Mouse (Mus musculus) left cerebral cortex, adult 9 months (tissue): ENCODE data around the gene Gnai2.

Experiments used
- DNase-seq, 2 experiments: peaks; one replicate each; pipeline ENCODE4 v3.0.0; 2022; ENCODE audit warnings: low spot score in 2 of 2

Gene Gnai2

GRCm38 (mm10) chr9:107635279-107636028 is at the start of gene Gnai2:
Gene Gnai2, minus strand, starts transcription at chr9:107635367.
- DNase-seq: peak; percentile 88 to 96

DNA sequence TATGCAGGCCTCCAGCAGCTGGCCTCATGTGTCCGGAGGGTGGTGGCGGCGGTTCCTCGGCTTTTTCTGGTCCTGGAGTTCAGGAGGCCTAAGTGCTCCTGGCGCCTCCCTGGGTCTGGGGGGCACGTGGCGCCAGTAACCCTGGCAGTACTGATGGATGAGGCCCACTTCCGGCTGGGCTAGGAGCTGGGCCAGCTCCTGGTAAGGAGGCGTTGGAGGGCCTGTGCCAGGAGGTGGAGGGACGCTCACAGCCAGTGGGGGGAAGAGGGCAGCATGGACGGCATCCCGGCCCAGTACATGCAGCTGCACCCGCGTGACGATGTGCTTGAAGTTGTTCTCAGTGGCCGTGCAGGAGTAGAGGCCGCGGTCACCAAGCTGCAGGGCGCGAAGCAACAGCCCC is 47.2 kb upstream of the Gnai2 start:
- no peak for DNase-seq

DNA sequence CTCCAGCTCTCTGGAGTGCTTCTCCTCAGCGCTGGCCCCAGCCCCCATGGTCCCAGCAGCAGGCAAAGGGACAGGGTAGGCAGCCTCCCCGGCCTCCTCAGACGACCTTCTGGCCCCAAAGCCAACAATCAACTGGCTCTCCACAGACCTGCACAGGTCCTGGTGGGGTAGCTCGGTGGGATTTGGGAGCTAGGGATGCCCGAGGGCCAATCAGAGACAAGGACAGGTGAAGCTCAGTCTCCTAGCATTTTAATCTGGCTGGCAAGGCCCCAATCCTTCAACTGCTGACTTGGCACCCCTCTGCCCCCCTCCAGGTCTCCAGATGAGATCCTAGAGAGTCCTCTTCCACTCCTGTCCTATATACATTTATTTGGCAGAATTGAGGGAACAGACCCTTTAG is 44.3 kb upstream of the Gnai2 start, which contains the start of gene Gnat1:
Gene Gnat1 (minus strand): TSS at position 212 of the 400 bp plus-strand sequence.
- no peak for DNase-seq

GRCm38 (mm10) chr9:107678861-107679260 is 43.7 kb upstream of the Gnai2 start:
- DNase-seq: no peak

- peak; percentile 39 to 87 for DNase-seq
Measured at GRCm38 (mm10) chr9:107677819-107678526, 42.8 kb upstream of the Gnai2 start.

DNA sequence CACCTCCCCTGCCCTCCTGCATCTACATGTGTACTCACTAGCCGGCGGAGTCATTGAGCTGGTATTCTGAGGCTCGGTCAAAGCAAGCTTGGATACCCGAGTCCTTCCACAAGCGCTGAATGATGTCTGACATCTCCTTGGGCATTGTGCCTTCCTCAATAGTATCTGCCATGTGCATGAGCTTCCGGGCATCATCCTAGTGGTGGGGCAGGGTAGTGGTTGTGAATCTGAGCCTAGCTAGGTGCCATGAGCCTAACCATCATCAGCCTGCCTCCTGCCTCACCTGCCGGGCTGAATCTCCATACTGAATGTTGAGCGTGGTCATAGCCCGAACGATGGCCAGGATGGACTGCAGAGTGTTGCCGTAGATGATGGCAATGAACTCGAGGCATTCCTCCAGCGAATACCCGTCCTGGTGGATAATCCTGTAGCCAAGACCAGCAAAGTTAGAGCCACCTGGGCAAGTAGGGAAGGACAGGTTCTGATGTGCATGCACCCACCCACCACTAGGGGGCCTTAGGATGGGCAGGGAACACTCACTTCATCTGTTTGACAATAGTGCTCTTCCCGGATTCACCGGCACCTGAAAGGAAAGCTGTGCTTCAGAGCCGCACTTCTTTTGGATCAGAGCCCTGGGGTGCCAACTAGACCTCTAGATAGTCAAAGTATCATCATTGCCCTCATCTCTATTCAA is 42.1 kb upstream of the Gnai2 start:
- no peak for DNase-seq

DNA sequence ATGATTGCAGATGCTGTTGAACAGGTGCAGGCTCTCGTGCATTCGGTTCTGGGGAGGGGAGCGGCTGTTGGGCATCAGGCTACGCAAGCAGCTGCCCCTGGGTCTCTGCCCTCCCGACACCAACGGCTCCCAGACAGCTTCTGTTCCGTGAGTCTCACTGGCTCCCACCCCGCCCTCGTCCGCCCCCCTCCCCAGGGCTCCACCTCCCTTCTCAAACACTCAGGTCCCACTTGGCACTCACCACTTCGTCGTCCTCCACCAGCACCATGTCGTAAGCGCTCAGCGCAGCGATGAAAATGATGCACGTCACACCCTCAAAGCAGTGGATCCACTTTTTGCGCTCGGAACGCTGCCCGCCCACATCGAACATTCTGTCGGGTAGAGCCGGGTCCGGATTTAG is 41.1 kb upstream of the Gnai2 start:
- no peak for DNase-seq

DNA sequence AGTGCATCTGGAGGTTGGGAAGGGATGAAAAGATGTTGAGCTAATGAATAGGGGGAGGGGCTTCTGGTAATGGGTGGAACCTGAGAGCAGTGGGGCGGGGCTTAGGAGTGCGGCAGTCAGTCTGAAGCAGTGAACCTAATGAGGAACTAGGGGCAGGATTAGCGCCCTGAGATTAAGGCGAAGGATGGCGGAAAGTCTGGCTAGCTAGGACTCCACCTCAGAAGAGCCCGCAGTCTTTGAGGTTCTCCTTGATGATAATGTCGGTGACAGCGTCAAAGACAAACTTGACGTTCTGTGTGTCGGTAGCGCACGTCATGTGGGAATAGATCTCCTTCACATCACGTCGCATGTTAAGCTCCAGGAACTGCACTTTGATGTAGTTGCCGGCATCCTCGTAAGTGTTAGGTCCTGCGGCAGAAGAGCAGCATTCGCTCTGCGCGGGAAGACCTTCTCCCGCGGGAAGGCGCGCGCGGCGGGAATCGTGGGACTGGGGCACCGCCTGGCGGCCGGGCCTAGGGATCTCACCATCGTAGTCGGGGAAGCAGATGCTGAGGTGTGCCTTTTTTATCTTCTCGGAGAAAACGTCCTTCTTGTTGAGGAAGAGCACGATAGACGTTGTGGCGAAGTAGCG is 40.6 kb upstream of the Gnai2 start:
- peak in 1 of 2 experiments; percentile 71 for DNase-seq

GRCm38 (mm10) chr9:107674609-107675429 is 39.7 kb upstream of the Gnai2 start:
- no peak for DNase-seq

GRCm38 (mm10) chr9:107670259-107670658 is 35.1 kb upstream of the Gnai2 start:
- DNase-seq: no peak

- no peak for DNase-seq
Measured at GRCm38 (mm10) chr9:107669480-107669945, 34.3 kb upstream of the Gnai2 start, which contains the start of gene Slc38a3. Gene Slc38a3, minus strand, starts transcription at chr9:107669530.

DNA sequence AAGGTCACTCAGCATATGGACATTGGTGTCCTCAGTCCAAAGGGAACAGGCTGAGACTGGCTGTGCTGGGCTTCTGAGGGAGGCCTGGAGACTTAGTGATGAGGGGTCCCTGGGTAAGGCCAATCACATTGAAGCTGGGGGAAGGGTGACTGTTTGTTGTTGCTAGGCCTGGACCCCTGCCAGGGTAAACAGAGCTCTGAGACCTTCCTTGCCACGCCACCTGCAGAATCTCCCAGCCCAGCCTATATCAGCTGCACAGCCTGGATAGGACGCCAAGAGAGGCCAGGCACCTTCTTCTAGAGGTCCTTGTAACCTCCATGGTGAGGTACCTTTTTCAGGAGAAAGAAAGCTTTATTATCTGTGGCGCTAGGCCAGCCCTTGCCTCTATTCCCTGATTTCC is 33.7 kb upstream of the Gnai2 start:
- DNase-seq: no peak

GRCm38 (mm10) chr9:107668011-107668410 is 32.8 kb upstream of the Gnai2 start:
- DNase-seq: no peak

GRCm38 (mm10) chr9:107667219-107667618 is 32.1 kb upstream of the Gnai2 start:
- no peak for DNase-seq

DNA sequence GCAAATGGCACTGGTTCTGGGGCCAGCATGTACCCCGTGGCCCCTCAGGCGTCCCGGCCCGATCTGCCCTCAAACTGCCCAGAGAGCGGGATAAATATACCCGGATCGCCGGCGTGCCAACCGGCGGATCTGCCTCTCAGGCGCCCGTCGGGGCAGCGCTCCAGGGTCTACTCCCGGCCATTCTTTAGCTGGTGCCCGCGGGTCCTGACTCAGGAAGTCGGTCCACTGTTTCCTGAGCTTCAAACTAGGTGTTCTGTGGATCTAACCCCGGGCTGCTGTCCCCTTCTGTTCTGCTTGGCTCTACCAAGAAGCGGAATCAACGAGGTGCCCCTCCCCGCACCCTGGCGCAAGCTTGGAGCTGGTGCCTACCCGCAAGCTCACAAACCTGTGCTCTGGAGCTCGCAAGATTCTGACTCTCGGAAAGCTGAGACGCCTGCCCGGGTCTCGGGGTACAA is 31.6 kb upstream of the Gnai2 start:
- DNase-seq: no peak

GRCm38 (mm10) chr9:107665308-107665707 is 30.1 kb upstream of the Gnai2 start:
- no peak for DNase-seq

DNA sequence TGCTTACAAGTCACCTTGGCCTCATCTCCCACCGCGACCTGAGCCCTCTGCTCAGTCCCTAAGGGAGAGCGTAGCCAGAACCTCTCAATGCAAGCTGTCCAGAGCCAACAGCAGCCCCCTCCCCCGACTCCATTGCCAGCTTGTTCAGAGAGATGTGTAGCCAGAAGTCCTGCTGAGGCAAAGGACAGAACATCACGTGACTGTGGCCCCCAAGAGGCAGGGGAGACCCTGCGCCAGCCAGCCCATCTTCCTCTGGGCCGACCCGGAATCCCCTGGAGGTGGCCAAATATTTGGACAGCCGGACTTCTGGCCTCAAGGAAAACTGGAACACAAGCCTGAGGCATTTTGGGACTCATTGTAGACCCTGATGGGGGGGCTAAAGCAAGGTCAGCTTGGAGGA is 28.4 kb upstream of the Gnai2 start:
- DNase-seq: no peak

DNA sequence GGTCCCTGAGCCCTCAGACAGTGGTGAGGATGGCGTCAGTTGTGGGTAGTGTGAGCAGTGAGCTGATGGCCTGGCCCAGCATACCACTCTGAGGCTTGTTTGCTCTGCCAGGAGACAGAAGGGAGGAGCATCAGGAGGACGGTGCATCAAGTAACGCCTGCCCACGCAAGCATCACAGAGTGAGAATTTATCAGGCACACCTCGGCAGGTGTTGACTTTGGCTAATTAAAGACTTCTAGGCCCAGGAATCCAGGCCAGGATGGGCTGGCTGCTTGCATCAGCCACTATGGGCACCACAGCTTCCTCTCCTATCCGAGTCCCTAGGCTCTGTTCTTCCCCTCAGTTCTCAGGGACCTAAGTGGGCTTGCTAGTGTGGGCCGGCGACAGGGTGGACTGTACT is 27.2 kb upstream of the Gnai2 start:
- DNase-seq: no peak

DNA sequence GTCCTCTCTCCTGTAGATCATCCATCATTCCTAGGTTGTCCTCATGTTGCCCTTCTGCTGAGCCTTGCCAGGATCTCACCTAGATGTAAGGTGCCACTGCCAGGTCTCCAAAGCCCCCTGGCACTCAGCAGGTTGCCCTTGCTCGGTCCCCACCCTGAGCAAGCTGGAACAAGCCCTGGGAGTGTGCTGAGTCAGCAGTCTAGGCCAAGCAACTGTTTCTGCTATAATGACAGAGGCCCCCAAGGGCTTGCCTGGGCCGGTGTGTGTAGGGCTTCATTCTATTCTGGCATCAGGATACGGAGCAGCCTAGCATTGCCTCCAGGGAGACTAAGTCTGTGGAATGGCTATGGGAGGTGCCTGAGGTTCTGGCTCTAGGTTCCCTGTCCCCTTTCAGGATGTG is 25.6 kb upstream of the Gnai2 start:
- DNase-seq: no peak

GRCm38 (mm10) chr9:107659961-107660360 is 24.8 kb upstream of the Gnai2 start:
- no peak for DNase-seq

- peak; percentile 60 to 73 for DNase-seq
Measured at GRCm38 (mm10) chr9:107659551-107659950, 24.4 kb upstream of the Gnai2 start.
